Mouse (Mus musculus): ENCODE results near the gene Snx13.
A peak's percentile ranks its signal among the peaks of the same experiment; 100 is the strongest.

The Snx13 gene

GRCm38 (mm10) chr12:35047320-35048225, 587 bp downstream of the Snx13 start:
- DNase-seq, result peak; percentile 98

DNA sequence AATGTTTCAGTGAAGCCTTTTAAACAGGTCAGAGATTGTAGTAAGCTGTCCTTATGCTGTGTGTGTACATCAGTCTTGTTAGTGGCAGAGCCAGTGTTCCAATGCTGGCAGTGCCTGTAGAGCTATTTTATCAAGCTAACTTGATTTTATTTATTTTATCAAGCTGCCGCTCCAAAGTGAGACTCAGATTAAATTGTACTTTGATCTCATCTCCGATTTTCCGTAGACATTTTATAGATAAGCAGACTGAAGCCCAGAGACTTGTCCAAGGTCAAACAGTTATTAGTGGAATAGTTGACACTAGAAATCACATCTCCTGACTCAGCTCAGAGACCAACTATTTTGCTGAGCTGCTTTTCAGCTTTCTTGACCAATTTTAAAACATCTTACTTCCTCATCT, 1.9 kb downstream of the Snx13 start:
- no peak for DNase-seq

- no peak for DNase-seq
These were observed 3.5 kb downstream of the Snx13 start for GRCm38 (mm10) chr12:35050501-35050900.

GRCm38 (mm10) chr12:35050964-35051758, 4.2 kb downstream of the Snx13 start:
- no peak for DNase-seq

- DNase-seq, result no peak
These were observed 7.4 kb downstream of the Snx13 start for GRCm38 (mm10) chr12:35054420-35054819.

GRCm38 (mm10) chr12:35055114-35056095, 8.4 kb downstream of the Snx13 start:
- no peak for DNase-seq

GRCm38 (mm10) chr12:35063697-35064468, 16.9 kb downstream of the Snx13 start:
- no peak for DNase-seq

DNA sequence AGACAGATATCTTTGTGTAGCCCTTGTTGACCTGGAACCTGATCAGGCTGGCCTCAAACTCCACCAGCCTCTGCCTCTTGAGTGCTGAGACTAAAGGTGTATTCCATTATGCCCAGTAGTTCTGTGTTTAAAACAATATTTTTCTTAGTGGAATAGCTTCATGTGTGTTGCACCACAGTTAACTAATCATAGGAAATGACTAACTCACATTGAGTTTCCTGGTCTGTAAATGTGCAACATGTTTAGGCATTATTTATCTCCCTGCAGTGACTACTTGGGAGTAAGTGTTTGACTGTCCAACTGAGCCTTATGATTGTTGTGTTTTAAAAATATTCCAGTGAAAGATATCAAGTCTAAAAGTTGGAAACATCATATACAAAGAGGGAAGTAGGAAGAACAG, 20.6 kb downstream of the Snx13 start:
- DNase-seq, result no peak

DNA sequence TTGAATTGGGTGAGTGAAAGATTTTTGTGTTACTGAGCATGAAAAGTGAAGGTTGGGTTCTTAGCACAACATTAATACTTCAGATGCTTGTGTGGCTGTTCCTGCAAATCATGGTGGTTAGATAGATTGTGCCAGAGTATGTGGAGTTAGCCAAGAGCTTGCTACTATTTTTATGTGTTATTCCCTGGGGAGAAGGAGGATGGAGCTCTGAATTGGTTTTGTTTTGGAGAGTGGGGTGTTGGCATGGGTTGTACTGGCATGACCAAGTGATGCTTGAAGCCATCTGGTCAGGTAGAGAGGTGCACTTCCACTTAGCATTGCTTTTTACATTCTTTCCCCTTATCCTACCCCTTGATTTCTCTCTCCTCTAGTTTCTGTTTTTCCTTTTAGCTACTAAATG, 24.4 kb downstream of the Snx13 start:
- no peak for DNase-seq

DNA sequence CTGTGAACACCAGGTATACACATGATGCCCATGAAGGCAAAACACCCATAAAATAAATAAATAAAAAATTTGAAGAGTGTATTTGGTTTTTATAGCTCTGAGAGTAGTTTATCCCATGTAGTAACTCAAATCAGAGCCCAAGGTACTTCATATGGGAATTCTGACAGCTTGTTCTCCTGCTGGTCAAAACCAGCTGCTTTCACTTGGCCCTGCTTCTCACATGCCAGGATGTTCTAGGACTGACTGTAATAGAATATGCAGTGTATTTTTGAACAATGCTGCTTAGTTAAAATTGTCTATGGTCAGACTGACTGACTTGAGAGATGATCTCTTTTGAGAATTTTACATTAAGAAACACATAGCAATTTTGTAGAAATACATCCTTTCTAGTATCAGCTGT, 25.2 kb downstream of the Snx13 start:
- no peak for DNase-seq

GRCm38 (mm10) chr12:35075993-35076392, 29.0 kb downstream of the Snx13 start:
- no peak for DNase-seq

- DNase-seq, result no peak
These were observed 76.6 kb downstream of the Snx13 start for GRCm38 (mm10) chr12:35123549-35123948.

DNA sequence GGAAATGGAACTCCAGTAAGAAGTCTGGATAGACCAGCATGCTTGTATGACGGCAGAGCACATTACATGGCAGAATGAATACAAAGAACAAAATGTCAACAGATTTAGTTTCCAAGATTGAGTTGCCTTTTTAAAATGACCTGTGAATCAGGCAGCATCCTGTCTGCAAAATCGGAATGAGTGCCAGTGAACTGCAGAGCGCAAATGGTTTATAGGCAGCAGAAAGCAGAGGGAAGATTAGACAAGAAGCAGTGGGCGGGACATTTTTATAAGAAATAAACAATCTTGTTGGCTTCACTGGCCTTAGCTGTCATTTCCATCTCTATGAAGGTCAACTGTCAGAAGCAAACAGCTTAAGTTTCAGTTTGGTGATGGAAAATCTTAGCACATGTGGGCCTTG, 106.2 kb downstream of the Snx13 start:
- DNase-seq, result no peak

DNA sequence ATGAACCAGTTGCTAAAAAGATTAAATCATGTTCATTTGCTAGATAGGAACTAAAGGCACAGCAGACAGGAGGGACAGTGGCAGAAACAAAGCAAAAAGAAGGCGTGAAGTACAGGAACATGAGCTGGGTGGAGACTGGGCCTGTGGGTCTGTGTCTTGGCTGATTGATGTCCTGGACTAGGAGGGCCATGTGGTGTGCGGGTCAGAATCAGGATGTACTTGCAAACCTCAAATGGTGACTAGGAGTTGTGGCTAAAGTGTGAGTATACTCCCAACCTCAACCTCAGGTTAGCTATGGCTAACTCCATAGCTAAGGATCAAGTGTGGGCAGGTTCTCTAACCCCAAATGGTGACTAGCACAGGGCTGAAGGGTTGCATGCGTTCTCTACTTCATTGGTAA, 107.2 kb downstream of the Snx13 start:
- no peak for DNase-seq

GRCm38 (mm10) chr12:35157237-35157636, 110.3 kb downstream of the Snx13 start:
- DNase-seq, result peak; percentile 33

DNA sequence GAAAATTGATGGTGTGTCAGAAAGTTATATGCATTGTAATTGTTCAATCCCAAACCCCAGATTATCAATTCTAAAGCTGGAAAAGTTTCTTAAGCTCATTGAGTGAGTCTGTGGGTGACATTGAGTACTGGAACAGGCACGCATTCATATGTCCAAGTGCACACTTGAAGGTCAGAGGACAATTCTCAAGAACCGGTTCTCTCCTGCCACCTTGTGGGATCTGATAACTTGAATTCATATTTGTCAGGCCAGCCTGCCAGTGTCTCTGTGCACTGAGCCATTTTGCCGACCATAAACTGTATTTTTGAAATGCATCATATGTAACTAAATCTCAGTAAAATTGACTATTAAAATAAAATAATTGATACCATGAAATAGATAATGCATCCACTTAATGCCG, 114.7 kb downstream of the Snx13 start:
- DNase-seq, result no peak

DNA sequence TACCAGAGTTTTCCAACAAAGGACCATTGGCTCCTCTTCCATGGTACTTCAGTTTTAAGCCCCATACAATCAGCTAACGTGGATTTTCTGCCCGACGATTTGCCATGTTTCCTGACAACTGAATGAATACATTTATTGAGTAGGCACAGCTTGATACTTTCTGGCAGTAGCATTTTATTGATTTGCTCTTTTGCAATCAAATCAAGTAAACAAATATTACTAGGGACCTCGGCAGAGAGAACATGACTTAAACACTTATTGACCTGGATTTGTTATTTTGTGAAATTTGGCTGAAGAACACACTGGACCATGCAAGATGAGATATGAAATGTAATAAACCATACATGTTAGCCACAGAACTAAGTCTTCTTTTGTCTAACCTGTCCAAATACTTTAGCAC, 123.3 kb downstream of the Snx13 start:
- no peak for DNase-seq

DNA sequence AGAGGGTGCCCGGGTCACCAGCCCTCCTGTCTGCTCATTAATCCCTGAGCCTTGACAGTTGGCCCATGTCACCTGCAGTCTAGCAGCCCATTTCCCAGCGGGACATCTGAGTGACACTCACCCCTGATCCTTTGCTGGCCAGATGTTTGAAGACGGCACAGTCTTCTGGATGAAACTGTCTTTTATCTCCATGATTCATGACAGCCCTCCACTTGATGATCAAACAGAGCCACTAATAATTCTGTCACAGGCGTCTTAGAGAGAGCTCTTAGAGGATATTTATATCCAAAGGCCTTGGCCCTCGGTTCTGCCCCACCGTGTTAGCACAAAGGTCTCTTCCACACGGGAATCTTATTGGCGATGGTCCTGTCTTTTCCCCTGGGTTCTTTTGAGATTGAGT, 129.0 kb downstream of the Snx13 start:
- peak; percentile 42 for DNase-seq

GRCm38 (mm10) chr12:35176628-35177027, 129.6 kb downstream of the Snx13 start:
- peak; percentile 7 for DNase-seq

GRCm38 (mm10) chr12:35182675-35183074, 135.7 kb downstream of the Snx13 start:
- no peak for DNase-seq

GRCm38 (mm10) chr12:35184261-35184660, 137.3 kb downstream of the Snx13 start:
- peak; percentile 79 for DNase-seq
